Mouse (Mus musculus) spleen, adult 2 months (tissue): ENCODE measurements around the gene Kidins220.

Source experiments
- CTCF ChIP-seq: fragments of 200-500 bp; IDR thresholded peaks from 2 replicates; pipeline ENCODE4 v1.5.1; 2011; ENCODE audit warnings: mild to moderate bottlenecking, inconsistent platforms; ENCODE audit not compliant: insufficient read depth, insufficient read length, insufficient replicate concordance; ENCODE audit errors: extremely low read depth
- POLR2A ChIP-seq: fragments of 200-500 bp; IDR thresholded peaks from 2 replicates; pipeline ENCODE4 v1.6.1; 2011; ENCODE audit warnings: low read depth, low read length, inconsistent platforms

- TF ChIP-seq POLR2A, result no peak
- TF ChIP-seq CTCF, result no peak
Measured at GRCm38 (mm10) chr12:25014307-25014927, 39.7 kb downstream of the Kidins220 start.
